Mouse (Mus musculus): ENCODE data around the gene Prcc. TPM values are rescaled to one million over a fixed set of nuclear protein-coding genes. Genes with fewer than 3 reads are reported as not detected.
"Not testable (repeated sequence)": the region's sequence is repeated elsewhere in the genome, so short reads cannot be mapped to it uniquely, and the experiment has no call there.

Prcc gene
- total RNA-seq, 2 experiments from 2014 or later = 63.0 to 63.8 TPM

DNA sequence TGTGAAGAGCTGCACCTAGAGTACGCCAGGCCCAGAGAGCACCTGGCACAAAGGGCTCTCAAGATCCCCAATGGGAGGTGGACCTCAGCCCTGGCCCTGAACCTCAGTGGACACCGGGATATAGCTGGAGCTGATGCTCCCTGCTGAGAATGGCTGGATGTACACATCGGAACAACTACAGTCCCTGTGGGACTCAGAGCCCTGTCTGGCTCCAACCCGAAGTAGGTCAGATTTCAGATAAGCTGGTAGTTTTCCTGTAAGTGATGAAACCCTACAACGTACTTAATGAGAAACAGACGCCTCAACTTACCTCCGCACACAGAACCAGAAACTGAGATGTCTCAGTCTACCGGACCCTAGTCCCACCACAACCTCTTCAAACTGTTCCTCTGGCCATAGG is 27.7 kb downstream of the Prcc start:
- intact Hi-C loops (cut with DNase I) = loop anchor here (5.0 kb wide), 1 partner anchor 65 kb away; no protein-coding TSS in a partner anchor

DNA sequence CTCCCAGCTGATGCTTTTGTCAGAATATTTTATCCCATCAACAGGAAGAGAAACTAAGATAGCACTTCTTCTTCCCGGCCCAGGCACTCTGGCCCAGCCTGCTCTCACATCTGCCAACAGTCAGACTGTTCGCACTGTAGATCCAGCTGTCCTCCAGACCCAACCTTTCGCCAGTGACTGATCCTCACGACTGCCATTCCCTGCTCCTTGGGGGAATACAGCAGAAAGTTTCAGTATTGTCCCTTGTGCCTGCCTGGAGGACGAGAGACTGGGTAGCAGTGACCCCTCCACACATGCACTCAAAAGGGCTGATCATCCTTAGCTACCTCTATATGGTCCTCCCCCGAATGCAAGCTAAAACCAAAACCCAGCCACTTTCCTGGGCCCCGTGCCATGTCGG is 29.5 kb downstream of the Prcc start:
- no peak for DNase-seq (ENCODE audit: extremely low spot score in 1 of 2, low spot score in 2 of 2)
- intact Hi-C loops (cut with DNase I) = loop anchor here (5.0 kb wide), 1 partner anchor 64 kb away; no protein-coding TSS in a partner anchor

More for the DNA sequence above, 27.7 kb downstream of the Prcc start:
- DNase-seq (ENCODE audit: extremely low spot score in 1 of 2, low spot score in 2 of 2) = no peak

DNA sequence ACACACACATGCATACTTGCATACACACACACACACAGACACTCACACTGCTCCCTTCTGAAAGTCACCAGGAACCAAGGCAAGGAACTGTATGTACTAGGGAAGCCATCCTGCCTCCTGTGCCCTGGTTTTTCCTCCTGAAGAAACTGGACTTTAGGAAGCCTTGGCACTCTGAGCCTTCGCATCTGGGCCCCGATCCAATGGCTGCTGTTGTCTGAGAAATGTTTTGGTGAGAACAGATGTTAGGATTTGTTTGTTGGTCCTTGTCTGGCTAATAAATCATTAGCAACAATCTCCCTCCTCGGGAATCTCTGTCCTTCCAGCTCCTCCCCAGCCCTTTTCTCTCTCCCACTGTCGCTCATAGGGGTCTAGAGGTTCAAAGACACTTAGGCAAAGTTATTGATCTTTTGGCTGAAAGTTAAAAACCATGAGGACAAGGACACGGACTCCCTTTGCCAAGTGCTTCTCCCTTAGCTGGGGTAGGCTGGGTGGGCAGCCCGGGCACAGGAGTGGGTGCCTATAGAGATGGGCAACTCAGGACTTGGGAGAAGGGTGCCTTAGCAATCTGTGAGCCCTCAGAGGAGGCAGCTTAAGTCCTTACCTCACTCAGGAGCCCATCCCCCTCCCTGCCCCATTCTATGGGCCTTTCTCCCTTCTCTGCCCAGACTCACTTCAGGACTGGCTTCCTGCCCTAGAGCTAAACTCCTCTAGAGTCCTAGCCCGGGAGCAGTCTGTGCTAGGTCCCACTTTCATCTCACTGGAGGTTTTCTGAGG is 30.4 kb downstream of the Prcc start:
- intact Hi-C loops (cut with DNase I) = loop anchor here (5.0 kb wide), 1 partner anchor 63 kb away; no protein-coding TSS in a partner anchor
- DNase-seq (ENCODE audit: extremely low spot score in 1 of 2, low spot score in 2 of 2) = no peak

DNA sequence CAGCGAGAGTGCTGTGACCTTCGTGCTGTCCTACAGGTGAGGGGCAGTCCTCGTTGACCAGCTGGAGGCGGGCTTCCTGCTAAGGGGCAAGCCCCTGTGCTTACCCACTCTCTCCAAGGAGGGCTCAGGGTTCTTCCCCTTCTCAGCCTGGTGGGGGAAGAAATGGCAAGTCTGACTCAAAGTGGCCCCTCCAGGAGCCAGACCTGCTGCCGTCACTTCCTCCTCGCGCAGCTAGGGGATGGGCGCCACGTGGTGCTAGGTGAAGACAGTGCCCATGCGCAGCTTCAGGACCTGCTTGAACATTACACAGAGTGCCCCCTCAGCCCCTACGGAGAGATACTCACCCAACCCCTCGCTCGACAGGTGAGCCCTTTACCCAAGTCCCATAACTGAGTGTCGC is 36.3 kb downstream of the Prcc start:
- DNase-seq (ENCODE audit: extremely low spot score in 1 of 2, low spot score in 2 of 2) = no peak
- intact Hi-C loops (cut with DNase I) = no loop called here

DNA sequence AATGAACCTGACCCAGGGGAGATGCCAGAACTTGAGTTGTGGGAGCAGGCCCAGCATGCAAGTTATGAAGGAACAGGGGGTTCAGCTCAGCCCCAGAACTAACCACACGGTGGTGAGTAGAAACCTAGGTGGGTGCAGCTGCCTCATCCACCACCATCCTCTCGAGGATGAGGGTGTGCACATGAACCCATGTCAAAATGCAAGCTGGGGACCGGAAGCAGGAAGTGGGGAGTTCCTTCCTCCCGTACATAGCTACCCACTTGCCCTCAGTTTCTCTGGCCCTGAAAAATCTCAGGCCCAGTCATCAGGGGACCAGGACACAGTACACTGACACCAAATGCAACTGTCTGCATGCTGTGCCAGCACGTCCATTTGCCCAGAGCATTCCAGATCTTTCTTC is 37.7 kb downstream of the Prcc start:
- no peak for DNase-seq (ENCODE audit: extremely low spot score in 1 of 2, low spot score in 2 of 2)
- intact Hi-C loops (cut with DNase I) = no loop called here

DNA sequence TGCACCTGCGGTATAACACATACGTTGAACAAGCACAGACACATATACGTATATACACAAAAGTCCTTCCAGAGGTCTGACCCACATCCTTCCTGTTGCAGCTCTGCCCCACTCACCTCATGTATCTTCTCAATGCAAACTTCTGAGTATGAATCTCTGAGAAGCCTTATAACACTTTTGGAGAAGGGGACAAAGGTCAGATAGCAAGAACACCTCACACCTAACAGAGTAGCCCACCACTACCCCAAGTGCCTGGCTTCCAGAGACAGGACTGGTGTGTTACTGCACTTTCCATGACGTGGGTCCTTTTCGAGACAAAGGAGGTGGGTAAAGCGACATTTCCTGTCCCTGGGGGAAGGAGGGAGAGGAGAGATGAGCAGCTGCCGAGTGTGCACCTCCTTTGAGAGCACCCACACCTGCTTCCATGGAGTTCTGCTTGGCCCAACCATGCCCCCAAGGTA is 38.7 kb downstream of the Prcc start, which contains the start of gene Sh2d2a:
Gene Sh2d2a (plus strand): TSS at position 106 of the 461 bp plus-strand sequence.
- intact Hi-C loops (cut with DNase I) = no loop called here
- no peak for DNase-seq (ENCODE audit: extremely low spot score in 1 of 2, low spot score in 2 of 2)

DNA sequence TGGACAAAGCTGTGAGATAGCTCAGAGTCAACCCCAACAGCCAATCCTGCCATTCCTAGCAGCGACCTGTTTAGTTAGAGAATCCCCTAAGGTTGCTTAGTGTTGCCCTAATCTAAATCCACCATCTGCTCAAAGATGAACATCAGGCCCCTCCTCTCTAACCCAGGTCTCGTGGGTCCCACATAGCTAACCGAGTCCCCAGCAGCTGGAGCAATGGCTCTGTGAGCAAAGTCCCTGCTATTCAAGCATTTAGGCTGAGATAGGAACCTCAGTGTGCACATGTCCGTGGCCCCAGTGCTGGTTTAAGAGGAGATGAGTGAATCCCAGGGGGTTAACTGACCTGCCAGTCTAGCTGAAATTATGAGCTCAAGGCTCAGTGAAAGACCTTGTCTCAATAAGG is 39.2 kb downstream of the Prcc start:
- no peak for DNase-seq (ENCODE audit: extremely low spot score in 1 of 2, low spot score in 2 of 2)
- intact Hi-C loops (cut with DNase I) = no loop called here

DNA sequence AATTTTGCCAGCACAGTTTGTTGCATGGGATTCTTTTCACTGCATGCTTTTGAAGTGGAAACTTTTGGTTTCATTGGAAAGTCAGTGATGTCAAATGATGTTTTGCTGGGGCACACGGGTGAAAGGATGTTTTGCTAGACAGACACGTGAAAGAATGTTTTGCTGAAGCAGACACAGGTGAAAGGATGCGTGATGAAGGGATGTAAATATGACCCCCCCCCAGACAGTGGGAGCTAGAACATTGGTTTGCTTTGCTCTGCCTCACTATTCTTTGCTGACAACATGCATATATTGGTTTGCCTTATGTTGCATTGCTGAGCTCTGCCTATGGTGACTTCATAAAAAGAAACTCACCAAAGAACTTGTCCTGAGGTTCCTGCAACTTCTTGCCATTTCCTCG is 40.4 kb downstream of the Prcc start:
- no peak for DNase-seq (ENCODE audit: extremely low spot score in 1 of 2, low spot score in 2 of 2)
- intact Hi-C loops (cut with DNase I) = no loop called here

DNA sequence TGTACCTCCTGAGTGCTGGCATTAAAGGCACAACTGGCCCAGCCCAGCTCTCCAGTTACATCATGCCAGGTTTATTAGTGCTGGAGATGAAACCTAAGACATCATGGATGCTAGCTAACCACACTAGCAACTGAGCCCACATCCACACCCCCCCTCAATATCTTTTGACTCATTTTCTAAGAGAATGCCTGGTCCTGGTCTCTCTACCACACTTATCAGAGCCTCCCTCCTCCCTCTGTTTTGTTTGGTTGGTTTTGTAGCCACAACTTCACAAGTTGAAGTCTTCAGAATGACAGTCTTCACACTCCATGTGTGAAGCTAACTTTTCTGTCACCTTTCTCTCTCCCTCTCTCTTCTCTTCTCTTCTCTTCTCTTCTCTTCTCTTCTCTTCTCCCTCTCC is 44.5 kb downstream of the Prcc start:
- intact Hi-C loops (cut with DNase I) = no loop called here
- no peak for DNase-seq (ENCODE audit: extremely low spot score in 1 of 2, low spot score in 2 of 2)

DNA sequence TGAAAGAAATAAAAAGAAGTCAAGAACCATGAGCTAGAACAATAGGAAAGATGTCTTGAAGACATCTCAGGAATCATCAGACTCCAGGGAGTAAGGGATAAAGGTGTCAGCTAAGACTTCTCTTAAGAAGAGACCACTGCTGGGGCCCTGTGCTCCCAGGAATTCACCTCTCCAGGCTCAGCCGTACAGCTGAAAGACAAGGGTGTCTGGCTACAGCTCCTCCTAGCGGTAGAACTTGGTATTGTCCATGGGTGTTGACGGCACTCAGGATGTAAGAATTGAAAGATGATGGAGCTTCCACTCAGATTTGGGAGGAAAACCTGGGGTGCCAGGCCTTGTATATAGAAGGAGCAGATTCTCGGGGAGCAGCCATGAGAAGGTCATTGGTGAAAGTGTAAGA is 46.8 kb downstream of the Prcc start:
- intact Hi-C loops (cut with DNase I) = loop anchor here (5.0 kb wide), 1 partner anchor 71 kb away; no protein-coding TSS in a partner anchor
- peak; percentile 38 to 71 for DNase-seq (ENCODE audit: extremely low spot score in 1 of 2, low spot score in 2 of 2)

DNA sequence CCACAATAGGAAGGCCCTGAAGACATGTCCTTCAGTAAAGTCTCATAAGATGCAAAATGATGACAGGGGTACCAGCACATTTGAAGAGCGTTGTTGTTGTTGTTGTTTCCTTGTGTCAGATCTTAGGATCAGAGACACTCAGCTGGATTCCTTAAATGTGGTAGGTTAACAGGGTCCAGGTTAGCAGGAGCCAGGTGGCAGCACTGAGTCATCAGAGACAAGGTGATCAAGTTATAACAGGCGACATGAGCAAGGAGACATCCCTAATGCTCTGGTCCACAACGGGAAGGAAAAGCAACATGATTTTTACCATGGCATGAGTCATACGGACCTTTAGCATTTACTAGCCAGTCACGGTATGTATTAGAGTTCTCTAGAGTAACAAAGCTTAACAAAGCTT is 51.9 kb downstream of the Prcc start:
- DNase-seq (ENCODE audit: extremely low spot score in 1 of 2, low spot score in 2 of 2) = no peak
- intact Hi-C loops (cut with DNase I) = no loop called here

DNA sequence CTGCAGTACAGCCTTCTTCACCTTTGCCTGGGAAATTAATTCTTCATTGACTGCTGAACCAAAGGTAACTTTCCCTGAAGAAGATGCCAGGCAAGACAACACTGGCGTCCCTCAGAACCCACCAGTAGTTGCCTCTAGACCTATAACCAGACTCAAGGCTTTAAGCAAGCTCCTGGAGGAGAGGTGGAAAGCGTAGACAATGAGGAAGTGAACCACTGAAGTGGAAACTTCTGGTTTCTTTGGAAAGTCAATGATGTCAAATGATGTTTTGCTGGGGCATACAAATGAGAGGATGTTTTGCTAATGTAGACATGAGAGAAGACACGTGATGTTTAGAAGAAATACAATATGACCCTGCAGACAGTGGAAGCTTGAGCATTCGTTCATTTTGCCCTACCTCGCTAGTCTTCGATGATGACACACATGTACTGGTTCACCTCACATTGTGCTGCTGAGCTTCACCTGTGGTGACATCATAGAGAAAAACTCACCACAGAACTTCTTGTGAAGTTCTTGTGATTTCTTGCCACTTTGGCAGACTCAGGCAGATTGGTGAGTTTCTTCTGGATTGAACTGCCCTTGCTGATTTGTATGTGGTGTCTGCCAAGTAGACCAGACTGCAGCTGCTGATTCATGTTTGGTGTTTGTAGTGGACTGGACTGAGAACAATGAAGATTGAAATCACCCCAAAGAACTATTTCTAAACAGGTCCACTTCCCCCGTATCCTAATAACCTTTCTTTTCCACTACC is 53.1 kb downstream of the Prcc start:
- no peak for DNase-seq (ENCODE audit: extremely low spot score in 1 of 2, low spot score in 2 of 2)
- intact Hi-C loops (cut with DNase I) = no loop called here

DNA sequence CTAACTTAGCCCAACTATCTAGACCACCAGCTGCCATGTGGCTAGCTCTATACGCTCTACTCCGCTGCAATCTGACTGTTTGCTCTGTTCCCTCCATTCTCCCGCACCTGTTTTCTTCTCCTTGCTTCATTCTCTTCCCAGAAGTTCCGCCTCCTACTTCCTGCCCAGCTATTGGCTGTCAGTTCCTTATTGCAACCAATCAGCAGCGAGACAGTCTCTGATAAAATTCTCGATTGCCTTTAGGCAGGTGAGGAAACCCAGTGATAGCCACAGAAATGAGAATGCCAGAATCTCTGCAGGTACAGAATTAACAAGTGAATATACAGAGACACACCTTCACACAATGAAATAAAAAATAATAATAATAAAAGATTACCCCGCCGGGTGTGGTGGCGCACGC is 56.4 kb downstream of the Prcc start:
- intact Hi-C loops (cut with DNase I) = no loop called here
- no peak for DNase-seq (ENCODE audit: extremely low spot score in 1 of 2, low spot score in 2 of 2)

DNA sequence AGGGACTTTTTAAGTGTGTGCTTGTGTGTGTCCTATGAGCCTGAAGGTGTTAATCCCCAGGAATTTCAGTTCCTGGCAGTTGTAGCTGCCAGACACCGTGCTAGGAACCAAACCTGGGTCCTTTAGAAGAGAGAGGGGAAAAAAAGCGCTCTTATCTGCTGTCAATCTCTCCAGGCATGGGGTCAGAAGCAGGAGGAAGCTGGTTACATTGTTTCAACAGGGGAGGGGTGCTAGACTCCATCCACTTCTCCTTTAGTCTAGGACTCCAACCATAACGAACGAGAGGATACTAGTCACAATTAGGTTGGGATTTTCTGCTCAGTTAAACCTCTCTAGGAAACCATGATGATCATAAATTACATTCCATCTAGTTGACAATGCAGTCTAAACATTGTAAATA is 57.0 kb downstream of the Prcc start:
- intact Hi-C loops (cut with DNase I) = no loop called here
- DNase-seq (ENCODE audit: extremely low spot score in 1 of 2, low spot score in 2 of 2) = no peak

DNA sequence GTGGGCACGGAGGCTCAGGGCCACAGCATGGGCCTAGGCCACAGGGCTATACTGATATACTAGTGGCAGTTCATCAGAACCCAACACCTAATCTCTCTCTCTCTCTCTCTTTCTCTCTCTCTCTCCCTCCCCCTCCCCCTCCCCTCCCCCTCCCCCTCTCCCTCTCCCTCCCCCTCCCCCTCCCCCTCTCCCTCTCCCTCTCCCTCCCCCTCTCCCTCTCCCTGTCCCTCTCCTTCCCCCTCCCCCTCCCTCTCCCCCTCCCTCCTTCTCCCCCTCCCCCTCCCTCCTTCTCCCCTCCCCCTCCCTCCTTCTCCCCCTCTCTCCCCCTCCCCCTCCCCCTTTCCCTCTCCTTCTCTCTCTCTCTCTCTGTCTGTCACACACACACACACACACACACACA is 61.2 kb downstream of the Prcc start, which contains the start of gene Pear1:
Gene Pear1 (minus strand): TSS at position 101 of the 400 bp plus-strand sequence.
- DNase-seq (ENCODE audit: extremely low spot score in 1 of 2, low spot score in 2 of 2); intact Hi-C loops (cut with DNase I): not testable (repeated sequence)

DNA sequence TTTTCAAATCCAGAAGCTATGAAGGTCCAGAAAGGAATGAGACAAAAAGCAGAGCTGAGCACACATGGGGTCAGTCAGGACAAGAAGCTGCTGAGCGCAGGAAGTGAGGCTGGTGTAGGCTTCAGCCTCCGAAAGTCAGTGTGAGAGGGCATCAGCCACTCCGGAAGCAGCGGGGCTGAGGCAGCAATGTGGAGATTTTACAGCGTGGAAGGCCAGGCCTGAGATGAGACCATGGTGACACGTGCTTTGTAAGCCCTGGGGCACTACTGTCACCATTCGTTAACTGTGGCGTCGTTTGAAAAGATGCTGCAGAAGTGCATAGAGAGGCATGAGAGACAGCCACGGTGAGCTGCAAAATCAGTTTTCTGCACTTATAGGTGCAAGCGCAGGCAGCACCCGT is 67.2 kb downstream of the Prcc start:
- no peak for DNase-seq (ENCODE audit: extremely low spot score in 1 of 2, low spot score in 2 of 2)
- intact Hi-C loops (cut with DNase I) = no loop called here

DNA sequence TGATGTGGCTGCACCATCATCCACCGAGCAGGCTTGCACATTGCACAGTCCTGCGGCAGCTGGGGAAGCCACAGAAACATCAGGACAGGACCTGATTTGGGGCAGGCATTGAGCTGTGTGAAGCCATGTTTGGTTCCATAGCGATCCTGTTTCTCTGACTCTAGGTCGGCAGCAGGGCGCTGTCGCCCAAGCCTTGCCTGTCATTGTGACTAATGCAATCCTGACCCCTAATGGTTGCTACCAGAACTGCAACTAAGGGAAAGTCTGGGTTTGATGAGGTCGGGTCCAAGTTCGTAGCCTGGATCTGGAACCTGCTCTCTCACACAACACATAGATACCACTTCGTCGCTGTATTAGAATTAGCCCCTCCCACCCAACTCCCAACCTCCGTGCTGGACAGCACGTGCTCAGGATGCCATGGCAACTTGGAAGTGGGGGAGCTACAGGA is 68.7 kb downstream of the Prcc start:
- peak; percentile 44 to 71 for DNase-seq (ENCODE audit: extremely low spot score in 1 of 2, low spot score in 2 of 2)
- intact Hi-C loops (cut with DNase I) = no loop called here

DNA sequence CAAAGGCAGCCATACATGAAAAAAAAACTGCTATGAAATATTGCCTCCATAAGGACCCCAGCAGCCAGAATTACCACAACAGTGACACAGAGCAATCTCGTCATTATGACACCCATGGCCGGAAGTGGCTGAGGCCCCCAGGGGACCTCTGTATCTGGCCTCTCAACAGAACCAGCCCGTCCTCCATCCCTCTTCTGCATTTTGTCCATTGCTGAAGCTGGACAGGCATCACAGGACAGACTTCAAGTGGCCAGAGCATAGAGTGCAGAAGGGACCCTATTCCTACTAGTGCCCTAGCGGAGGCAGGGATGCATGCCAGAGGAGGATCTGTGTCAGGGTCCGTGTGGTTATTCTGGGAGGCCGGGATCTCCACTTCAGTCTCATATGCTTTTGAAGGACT is 69.2 kb downstream of the Prcc start:
- intact Hi-C loops (cut with DNase I) = no loop called here
- DNase-seq (ENCODE audit: extremely low spot score in 1 of 2, low spot score in 2 of 2) = no peak

DNA sequence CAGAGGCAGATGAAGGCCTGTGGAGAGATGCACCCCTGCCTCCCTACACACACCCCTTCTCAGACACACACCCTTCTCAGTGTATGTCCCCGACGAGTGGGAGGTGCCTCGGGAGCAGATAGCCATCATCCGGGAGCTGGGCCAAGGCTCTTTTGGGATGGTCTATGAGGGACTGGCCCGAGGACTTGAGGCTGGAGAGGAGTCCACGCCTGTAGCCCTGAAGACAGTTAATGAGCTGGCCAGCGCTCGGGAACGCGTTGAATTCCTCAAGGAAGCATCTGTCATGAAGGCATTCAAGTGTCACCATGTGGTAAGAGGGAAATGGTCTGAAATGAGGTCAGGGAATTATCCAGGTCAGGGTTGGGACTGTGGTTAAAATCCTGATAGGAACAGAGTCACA is 72.5 kb downstream of the Prcc start:
- no peak for DNase-seq (ENCODE audit: extremely low spot score in 1 of 2, low spot score in 2 of 2)
- intact Hi-C loops (cut with DNase I) = no loop called here

DNA sequence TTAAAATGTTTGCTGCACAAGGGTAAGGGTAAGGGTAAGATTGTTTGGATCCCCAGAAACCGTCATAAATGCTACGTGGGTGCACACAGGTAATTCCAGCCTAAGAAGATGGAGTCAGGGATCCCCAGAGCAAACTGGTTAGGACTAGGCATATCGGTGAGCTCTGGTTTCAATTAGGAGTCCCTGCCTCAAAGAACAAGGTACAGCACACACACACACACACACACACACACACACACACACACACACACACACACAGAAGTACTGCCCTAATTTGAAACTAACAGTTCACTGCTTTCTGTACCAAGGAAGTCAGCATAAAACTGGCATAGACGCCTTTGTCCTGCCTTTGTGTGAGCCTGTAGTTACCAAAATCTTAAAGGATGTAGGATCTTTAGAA is 73.0 kb downstream of the Prcc start:
- no peak for DNase-seq (ENCODE audit: extremely low spot score in 1 of 2, low spot score in 2 of 2)
- intact Hi-C loops (cut with DNase I) = no loop called here
